Mouse (Mus musculus) brain, adult 2 months (tissue): ENCODE data around the gene Spg21.

Experiments used
- DNase-seq: peaks from one replicate; pipeline ENCODE4 v3.0.0; 2011; ENCODE audit warnings: low read depth, low spot score

The Spg21 gene

DNA sequence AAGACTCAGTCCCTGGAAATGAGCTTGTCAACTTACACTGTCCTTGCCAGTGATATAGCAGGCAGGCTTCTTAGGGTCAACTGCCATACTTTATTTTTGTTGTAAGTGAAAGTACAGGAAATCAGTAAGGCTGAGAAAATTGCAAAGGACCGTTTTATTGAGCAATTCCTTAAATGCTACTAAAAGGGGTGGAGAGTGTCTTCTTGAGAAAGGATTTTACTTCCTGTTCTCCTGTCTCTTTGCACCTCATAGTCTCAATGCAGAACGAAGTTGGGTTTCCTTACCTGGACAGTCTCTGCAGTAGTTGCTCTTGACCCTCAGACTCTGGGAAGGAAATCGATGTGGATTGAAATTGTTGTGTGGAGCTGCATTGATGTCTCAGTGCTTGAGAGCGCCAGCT, 12.0 kb downstream of the Spg21 start:
- no peak for DNase-seq

DNA sequence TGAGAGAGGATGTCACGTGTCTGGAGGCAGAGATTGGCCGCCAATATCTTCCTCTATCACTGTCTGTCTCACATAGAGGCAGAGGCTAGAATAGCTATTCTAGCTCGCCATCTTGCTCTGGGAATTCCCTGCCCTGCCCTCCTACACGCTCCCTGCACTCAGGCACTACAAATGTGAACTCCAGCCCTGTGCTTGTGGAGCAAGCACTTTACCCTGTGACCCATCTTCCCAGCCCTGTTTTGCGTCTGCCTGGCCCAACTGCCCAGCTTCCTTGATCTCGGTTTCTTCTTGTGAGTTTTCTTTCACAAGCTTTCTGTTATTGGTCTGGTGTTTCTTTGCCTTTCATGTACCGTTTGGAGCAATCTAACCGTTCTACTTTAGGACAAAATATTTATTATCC, 18.4 kb downstream of the Spg21 start:
- no peak for DNase-seq

DNA sequence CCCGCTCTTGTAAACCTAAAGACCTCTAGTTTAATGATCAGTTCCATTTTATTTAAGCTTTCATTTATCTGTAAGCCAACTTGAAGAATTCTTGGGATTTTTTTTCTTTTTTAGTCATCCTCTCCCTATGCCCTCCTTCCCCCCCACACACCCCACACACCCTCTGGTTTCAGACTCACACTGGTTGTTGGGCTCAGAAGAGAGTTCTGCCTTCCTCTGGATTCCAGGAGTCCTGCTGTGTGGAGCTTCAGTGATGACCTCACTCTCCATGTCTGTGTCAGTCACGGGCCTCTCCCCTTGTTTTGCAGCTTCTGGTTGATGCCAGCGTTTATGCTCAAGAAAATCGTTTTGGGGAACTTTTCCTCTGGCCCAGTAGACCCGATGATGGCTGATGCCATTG, 19.3 kb downstream of the Spg21 start:
- DNase-seq, result peak; percentile 24

DNA sequence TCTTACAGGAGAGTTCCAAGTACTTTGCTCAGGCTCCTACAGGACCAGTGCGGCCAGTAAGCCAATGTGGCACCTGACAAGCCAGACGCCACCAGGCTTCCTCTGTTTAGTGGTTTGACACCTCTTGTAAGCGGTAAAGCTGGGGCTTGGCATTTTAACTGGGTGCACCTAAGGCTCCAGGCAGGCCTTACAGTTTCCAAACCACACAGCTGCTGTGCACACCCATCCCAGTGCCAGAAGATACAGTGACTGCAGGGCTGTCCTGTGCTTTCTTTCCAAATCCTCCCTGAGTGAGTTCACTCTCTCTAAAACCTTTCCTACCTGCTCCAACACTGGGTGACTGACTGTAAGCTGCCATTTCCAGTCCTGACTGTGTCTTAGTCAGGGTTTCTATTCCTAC, 30.7 kb downstream of the Spg21 start:
- no peak for DNase-seq

DNA sequence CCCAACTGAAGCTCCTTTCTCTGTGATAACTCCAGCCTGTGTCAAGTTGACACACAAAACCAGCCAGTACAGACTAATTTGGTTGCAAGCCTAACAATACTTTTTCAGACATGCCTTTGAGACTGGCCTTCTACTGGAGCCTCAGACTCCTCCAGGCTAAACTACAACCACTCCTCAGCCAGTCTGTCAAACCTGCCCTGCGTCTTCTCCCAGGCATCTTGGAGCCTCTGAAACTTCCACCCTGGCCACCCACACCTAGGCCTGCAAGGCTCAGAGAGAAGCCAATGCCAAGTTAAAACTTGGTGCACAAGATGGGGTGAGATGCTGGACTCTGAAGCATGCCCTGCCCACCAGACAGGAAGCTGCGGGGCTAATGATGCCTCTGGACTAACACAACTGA, 31.6 kb downstream of the Spg21 start:
- no peak for DNase-seq

DNA sequence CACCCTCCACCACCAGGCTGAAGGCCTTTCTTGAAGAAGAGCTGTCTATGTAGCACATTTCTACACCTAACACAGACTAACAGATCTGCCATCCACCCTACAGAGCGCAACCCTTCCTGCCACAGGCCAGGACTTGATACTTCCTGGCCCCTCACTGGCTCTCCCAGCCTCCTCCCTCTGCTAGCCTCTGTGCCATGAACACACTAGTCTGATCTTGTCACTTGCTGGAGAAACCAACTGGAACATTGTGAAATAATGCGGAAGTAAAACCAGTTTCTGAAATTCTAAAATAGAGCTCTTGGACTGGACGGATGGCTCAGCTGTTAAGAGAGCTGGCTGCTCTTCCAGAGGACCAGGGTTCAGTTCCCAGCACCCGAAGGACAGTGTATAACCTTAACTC, 32.1 kb downstream of the Spg21 start:
- no peak for DNase-seq

DNA sequence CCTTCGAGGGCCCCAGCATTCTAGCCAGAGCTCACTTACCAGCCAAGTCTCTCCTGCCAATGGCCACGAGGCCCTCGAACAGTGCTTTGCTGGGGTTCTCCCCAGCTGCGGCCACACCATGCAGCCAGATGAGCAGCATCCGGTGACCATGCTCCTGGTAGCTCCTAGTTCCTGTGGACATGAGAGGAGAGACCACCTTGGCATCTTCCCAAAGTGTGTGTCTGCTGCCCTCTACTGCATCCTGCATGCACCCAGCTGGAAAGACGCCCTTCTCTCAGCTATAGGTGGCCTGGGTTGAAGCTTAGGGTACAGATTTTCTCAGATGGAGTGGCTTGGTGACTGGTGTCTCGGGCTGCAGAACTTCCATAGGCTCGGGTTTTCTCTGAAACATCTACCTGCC, 41.4 kb downstream of the Spg21 start:
- peak; percentile 15 for DNase-seq

DNA sequence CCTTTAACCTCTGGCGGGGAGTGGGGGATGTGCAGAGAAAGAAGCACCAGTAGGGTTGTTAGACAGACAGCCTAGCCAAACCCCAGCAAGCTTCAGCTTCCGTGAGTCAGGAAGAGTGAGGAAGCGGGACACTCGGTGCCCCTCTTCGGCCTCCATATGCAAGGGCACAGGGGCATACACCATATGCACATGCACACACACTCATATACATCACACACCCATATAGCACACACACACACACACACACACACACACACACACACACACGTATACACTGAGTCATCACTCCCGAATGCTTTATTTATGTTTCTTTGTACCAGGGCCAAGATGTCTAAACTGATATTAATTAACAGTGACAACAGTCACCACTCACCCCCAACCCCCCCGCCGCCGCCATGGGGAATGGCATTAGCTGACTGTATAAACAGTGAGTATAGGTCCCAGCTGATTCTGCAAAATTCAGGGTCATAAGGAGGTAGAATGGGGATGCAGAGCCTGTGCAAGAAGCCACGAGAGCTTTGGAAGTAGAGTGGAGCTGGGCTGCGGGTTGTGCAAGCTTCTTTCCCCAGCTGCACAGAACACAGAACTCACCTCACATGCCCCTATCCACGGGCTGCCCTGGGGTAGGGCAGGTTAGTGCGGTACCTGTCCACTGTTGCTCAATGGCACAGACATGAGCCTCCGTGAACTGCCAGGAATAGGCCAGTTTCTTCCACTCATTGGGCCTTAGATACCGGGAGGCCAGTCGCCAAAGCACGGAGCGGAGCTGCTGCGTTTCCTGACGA, 42.2 kb downstream of the Spg21 start:
- no peak for DNase-seq

DNA sequence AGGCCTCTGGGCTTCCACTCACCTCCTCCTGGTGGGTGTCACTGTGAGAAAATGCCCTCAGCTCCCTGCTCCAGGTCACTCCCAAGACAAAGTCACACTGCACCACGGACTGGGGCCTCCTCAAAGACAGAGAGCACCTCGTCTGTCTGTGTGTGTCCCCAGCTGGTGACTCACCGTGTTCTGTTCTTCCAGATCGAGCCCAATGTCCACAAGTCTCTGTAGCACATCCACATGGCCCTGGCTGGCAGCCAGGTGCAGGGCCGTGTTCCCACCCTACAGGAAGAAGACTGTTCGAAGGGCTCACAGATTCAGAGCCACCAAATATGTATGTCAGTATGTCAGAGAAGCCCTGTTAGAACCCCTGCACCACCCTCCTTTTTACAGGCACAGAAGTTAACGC, 47.7 kb downstream of the Spg21 start:
- DNase-seq, result no peak

DNA sequence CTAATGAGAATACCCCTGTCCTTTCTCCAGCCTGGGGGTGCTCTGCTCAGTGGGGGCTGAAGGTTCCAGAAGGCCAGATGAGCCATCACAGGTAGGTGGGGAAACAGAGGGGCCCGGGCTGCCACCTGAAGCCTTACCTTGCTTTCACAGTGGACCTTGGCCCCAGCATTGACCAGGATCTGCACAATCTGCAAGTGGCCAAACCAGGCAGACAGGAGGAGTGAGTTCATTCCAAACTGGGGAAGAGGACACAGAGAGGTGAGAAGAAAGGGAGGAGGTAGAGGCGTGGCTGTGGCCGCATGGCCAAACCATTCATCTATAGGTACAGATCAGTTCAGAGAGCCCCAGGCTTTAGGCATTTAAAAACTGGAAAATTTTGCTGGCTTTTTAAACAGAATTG, 51.8 kb downstream of the Spg21 start:
- no peak for DNase-seq

DNA sequence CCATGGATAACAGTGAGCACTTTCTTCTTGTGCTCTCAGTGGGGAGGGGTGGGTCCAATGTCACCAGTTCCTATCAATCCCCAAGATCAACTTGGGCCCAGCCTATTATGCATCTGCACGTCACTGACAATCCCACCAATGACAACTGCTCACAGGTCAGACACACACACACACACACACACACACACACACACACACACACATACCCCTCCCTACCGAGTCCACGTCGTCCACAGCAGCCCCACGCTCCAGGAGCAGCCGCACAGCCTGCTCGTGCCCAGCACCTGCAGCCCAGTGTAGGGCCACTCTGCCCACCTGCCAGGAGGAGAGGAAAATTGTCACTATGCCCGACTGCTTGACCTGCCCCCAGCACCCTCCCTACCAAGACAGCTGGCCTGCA, 53.7 kb downstream of the Spg21 start:
- peak; percentile 16 for DNase-seq

DNA sequence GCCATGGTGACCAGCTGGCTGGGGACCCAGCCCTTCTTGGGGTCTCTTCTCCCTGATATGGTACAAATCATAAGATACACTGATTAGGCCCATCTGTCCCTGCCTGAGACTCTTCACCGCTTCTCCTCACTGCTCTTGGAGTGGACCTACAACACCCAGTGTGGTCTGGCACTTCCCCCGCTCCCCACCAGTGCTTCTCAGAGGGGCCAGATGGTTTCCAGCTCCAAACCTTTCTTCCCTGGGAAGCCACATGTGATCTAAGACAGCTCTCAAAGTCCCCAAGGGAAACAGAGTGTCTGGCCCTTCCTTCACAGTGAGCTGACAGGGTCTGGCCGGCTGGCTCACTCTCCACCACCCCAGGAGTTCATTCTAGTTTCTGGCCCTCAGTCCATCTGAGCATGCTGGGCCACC, 54.1 kb downstream of the Spg21 start:
- DNase-seq, result peak; percentile 68

DNA sequence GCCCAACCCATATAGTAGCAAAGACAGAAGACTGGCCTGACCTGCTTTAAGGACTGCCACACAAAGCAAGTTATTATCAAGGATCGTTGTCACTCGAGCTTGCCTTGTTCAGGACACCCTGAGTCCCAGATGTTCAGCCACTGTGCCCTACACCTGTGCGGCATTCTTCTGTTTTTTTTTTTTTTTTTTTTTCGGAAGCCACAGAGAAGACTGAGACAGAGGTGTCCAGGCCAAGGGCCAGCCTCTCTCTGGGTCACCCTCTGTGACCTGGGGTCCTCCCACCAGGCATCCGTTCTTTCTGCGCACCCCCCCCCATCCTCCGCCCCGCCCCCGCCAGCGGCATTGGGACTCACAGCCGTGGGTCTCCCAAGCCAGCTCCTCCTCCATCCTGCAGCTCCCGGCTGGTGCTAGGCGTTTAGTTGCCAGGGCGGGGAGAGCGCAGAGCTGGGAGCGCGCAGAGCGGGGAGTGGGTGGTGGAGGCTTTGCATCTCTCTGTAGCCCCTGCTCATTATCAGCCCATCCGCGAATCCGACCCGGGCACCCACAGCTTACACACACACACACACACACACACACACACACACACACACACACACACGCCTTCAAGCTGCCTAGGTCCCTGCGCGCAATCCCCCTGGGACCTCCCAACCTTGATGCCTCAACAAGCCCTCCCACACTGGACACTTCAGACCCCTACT, 59.2 kb downstream of the Spg21 start, which contains the start of gene Ankdd1a:
Gene Ankdd1a, minus strand, starts transcription at position 387 of the 698 bp plus-strand sequence.
- DNase-seq, result peak; percentile 82

DNA sequence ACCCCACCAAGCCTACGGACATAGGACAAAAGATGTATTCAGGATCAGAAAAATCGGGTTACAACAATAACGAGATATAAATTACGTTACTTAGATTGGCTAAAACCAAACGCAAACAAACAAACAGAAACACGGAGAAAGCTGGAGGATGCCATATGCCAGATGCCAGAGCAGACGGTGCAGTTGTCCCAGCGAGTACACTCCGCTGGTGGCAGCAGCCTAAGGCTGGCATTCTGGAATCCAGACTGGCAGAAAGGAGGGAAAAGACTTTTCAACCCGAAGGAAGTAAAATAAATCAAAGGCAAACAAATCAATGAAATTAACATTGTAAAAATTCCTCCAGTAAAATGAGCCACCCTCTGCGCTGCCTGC, 59.7 kb downstream of the Spg21 start:
- peak; percentile 71 for DNase-seq

DNA sequence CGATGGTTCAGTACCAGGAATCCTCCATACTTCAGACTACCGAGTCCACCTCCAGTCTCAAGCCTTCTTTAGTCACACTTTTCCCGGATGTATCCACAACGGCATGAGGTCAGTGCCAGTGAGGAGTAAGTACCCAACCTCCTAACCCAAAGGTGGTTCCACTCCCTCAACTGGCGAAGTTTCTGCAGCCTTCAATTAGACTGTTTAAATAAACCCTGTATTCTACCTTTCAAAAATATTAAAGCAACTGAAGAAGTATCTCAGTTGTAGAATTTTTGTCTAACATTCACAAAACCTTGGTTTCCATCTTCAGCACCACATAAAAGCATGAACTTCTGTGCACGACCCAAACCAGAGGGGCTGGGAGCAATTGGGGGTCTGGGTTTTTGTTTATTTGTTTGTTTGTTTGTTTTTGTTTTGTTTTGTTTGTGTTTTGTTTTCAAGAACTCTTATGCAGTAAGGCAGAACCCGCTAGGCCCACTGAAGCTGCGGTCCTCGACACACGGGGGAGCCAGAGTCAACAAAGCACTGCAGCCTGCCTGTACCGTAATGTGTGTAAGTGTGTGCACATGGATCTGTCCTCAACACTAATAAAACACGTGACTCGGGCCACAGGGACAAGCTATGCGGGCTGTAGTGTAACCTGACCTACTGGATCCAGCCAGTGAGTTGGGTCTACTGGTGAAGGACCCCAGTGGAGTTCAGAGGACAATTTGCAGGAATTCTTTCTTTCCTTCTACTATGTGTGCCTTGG, 63.0 kb downstream of the Spg21 start:
- peak; percentile 92 for DNase-seq

DNA sequence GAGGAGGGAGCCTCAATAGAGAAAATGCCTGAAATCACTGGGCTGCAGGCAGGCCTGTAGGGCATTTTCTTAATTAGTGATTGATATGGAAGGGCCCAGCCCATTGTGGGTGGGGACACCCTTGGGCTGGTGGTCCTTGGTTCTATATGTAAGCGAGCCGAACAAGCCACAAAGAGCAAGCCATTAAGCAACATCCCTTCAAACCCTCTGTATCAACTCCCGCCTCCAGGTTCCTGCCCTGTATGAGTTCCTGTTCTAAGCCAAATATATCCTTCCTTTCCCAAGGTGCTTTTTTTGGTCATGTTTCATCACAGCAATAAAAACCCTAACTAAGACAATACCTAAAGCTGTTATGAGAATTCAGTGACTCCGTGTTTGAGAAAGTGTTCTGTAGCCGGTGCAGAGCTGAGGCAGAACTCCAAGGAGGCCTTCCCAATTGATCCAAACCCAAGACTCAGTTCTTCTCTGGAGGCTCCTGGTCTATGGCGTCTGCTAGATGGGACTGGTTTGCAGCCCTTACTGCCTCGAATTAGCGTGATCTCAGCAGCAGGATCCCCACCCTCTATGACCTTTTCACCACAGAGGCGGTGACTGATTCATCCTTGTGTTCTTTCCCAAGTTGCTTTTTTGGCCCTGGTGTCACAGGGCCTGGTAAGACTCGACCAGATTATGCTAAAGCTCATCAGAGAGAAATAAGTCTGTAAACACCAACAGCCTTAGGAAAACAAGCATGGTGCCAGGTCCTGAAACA, 64.9 kb downstream of the Spg21 start:
- no peak for DNase-seq

DNA sequence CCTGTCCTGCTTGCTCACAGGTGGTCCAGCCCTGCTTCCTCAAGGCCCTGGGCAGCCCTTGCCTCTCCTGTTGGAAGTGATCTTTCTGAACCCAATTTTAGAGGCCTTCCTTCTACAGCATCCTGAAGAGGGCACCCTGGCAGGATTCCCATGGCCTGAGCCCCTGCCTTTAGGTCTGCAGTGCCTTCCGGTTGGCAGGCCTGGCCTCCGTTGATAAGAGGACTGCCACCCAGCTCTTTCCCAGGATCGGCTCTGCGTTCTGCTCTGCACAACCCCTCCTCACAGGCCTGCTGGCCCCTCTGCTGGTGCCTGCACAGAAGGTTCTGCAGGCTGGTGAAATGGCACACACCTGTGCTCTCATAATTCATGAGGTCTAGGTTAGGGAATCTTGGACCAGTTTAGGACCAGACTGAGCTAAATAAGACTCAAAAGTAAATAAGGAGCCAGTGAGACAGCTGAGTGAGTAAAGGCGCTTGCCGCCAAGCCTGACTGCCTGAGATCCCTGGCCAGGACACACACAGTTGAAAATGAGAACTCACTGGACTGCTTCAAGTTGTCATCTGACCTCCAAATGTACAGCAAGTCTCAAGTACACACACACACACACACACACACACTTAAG, 67.8 kb downstream of the Spg21 start:
- DNase-seq, result no peak

DNA sequence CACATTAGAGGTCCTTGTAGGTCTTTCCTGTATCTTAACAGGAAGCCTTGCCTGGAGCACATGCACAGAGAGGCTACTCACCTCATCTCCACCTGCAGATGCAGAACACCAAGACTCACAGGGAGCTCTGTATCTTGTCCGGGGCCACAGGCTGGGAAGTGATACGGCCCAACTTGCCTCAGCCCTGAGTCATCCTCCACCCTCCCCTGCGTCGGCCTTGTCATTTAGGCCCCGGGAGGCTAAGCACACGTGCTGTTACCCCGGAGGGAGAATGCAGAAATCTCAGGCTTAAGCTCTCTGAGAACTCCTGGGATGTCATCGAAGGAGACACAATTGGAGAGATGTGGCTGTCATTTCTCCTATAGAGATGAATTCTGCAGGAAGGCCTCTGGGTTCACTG, 68.9 kb downstream of the Spg21 start:
- no peak for DNase-seq

DNA sequence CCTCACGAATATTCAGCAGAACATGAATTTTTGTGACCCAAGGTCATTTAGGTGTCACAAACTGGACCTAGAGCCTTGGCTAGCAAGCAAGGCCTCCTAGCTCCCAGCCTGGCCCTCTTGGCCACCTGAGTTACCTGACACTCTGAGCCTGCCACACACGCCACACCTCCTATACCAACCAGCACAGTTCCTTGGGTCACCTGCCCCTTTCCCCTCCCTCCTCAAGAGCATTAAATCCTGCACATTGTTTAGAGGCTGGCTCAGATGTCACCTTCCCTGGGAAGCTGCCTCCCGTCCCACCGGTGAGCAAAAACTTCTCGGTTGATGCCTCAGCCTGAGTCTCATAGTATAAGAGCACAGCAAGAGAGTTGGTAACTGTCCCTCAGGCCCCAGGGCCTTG, 70.5 kb downstream of the Spg21 start:
- no peak for DNase-seq

DNA sequence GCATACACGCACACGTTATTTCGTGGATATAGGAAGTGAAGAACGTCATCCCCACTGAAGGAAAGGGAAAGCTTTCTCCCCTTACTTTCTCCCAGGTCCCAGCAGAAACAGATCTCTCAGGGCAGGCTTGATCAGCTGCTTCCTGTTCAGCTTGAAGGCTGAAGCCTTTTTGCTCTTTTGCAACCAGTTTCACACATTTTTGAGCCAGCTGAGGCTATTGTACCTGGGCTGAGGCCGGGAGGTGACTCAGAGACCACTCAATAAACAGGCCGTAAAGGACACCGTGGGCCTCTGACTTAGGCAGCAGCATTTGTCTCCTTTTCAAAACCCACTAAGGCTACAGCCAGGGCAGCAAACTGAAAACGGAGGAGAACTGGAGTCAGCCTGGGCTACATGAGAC, 72.2 kb downstream of the Spg21 start:
- DNase-seq, result no peak

DNA sequence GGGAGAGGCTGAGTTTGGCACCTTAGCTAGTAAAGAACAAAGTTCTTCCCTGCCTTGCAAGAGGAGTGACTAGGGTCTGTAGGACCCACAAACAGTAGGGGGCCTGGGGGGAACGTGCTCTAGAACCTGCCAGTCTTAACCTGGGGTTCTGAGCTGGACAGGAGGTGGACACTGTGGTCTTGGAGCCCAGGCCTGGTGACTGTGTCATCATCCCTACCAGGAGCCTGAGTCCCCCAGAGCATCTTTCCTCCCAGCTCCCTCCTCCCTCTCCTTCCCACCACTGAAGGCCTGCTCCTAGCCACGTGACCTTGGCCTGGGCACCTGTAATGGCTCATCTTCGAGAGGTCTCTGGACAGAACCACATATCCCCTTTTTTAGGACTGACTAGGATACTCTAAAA, 73.4 kb downstream of the Spg21 start:
- DNase-seq, result no peak
